Mouse (Mus musculus): ENCODE measurements around the gene Kmt5a.
"Not testable (repeated sequence)": the region's sequence is repeated elsewhere in the genome, so short reads cannot be mapped to it uniquely, and the experiment has no call there.

Kmt5a gene

DNA sequence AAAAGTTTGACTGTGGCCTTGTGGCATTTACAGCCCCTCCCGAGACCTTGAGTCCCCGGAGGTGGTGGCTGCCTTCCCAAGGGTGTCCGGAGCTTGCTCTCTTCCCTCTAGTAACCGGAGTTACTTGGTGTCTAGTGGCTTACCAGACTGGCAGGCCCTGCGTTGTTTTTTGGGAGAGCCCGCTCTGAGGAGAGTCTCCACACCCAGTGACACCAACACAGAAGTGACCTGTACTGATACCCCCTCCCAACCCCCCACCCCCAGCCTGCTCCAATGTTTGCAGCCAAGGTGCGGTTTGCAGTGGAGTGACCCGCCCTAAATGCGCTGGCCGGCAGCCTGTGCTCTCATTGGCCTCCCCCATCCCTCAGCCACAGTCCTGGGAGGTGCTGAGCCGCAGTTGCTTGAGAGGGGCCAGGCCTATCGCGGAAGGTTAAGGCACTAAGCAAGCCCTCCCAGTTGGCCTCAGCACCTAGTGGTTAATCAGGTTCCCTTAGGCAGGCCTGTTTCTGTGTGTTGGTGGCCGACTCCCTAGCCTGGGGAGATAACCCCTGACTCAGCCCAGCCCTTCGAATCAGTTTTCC, 6.7 kb downstream of the Kmt5a start:
- DNase-seq = peak; percentile 76

DNA sequence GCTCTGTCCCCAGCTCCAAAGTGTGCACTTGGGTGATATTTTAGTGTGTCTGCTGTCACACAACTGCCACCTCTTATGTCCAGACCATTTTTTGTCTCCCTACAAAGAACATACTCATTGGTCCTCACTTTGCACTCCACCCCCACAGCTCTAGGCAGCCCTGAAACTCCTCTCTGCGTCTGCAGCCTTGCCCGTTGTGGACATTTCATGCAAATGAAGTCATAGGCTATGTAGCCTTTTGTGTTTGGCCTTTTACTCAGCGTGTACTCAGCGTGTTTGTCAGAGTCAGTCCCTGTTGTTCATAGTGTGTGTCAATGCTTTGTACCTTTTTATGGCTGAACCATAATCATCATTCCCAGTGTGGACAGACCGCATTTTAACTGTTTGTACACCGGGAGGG, 9.8 kb downstream of the Kmt5a start:
- DNase-seq = no peak

DNA sequence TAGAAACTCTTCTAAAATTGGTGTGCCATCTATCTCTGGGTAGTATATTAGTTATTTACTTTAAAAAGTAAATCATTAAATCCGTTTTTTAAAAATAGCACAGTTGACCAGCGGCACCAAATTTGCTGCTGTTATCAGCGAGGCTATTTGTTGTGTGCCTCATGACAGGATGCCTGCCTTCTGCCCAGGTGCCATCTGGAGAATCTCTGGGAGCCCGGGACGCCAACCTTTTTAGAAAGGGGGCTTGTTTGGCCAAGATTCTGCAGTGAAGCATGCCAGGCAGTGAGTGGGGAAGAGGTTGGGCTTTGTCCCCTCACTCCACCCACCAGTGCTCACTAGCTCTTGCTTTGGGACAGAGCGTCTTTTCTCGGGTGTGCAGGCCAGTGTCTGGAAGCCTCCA, 10.3 kb downstream of the Kmt5a start:
- DNase-seq = no peak

DNA sequence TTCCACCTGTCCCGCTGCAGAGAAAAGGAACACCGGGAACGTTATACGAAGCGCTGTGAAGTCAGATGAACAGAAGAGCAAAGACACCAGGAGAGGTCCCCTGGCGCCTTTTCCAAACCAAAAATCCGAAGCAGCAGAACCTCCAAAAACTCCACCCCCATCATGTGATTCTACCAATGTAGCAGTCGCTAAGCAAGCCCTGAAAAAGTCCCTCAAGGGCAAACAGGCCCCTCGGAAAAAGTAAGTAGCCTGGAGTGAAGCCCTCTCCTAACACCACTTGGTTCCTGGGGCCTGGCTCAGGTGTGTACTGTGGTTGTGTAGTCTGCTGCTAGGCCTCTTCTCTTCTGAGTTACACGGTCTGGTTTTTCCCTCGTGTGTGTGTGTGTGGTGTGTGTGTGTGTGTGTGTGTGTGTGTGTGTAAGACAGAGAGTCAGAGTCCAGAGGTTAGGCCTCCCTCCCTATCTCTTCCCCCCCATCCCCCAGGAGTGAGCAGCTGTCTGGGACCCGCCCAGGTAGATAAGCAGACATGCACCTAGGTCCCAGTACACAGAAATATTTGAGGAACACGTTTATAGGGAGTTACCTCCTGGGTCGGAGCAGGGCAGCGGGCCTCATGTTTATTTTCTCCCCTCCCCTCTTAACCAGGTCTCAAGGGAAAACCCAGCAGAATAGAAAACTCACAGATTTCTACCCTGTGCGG, 11.1 kb downstream of the Kmt5a start:
- no peak for DNase-seq

DNA sequence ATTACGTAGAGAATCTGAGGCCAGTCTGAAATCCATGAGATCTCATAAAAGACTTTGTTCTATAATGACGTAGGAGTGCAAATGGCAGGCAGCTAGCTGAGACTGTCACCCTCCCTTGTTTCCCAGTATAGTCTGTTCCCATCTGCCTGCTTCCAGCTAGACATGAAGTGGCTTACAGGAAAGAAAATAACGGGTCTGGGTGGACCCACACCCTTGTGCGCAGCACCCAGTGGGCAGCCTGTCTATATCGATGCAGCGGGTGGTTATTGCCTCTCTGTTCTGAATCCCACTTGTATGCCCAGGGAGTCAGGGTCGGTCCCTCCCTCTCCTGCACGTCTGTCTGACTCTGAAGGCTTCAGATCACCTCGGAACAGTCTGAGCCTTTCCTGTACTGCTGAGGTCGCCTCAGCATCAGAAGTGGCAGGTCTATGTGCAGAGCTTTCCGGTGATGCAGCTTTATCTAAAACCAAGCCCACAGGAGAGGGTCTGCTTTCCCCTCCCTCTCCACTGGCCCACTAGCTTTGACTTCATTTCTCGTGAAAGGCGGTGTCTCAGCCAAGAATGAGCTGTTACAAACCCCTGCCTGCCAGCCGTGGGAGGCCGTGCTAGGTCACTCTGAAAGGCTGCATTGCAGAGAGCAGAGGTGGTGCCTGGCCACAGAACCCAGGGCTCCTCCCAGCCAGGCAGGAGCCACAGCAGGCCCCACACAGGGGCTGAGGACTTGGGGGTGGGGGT, 12.9 kb downstream of the Kmt5a start:
- DNase-seq = no peak

DNA sequence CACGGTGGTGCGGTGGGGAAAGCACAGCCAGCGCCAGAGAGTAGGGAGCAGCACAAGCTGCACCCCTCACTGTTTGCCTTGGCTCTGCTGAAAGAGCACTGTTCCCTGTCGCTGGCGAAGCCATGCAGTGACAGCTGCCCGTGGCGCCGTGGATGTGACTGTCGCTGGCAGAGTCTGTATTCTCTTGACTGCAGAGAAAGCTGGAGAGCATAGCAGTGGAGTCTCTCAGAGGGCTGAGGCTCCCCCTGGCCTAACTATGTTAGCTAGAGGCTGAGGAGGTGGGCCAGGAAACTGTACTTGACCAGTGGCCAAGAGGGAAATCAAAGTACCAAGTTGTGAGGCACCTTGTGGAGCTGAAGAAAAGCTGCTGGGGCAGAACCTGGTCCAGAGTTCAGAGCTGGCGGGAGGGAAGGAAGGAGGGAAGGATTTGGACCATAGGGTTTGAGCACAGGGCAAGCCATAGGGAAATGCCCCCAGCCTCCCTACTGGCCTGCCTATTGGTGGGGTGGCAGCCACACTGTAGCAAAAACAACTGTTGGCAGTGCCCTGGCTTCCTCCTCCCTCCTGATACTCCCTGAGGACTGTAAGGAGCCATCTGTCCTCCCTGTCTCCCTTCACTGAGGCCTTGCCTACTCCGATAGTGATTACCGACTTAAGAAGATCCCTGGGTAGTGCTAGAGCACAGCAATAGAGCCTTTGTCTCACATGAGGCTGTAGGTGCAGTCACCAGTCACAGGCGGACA, 13.8 kb downstream of the Kmt5a start:
- DNase-seq = no peak

DNA sequence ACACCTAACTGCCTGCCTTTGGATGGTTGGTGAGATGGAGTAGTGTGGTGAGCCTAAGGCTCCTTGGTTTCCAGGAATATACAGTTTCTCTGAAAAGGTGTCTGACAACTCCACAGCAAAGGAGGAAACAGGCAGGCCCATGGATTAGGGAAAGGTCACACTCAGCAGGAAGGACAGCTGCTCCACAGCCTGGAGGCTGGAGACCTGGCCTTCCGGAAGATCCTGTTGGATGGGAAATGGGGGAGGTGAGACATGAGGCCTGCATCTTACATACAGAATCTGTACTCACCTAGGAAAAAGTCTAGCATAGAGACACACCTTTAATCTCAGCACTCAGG, 14.3 kb downstream of the Kmt5a start:
- DNase-seq = no peak

DNA sequence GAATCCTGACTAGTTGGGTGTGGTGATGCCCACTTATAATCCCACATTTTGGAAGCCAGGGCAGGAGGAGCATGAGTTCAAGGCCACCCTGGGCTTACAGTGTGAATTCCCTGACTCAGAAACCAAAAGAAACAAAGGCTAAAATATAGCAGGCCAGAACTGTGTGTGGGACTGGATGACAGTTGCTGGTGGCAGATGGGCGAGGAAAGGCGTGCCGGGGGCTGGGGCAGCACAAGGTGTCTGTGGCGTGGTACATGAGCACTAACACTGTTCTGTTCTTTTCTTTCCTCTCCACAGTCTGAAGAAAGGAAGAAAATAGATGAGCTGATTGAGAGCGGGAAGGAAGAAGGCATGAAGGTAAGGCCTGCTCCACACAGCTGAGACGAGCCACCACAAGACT, 17.0 kb downstream of the Kmt5a start:
- DNase-seq = no peak

DNA sequence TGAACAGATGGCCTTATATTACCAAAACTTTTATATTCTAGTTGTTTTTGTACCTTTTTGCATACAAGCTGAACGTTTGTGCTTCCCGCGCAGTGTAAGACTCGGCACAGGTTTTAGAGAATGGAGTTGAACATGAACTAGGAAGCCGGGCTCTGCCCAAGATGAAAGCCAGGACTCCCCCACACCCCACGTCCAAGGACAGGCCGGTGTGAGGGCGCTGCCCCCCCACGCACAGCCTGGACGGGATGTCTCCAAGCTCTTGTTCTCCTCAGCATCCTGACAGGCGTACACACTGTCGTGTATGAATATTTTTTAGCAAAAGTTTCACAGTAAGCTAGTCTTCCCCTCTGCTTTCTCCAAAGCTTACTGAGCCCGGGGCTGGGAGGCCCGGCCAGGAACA, 21.2 kb downstream of the Kmt5a start:
- DNase-seq = not testable (repeated sequence)

DNA sequence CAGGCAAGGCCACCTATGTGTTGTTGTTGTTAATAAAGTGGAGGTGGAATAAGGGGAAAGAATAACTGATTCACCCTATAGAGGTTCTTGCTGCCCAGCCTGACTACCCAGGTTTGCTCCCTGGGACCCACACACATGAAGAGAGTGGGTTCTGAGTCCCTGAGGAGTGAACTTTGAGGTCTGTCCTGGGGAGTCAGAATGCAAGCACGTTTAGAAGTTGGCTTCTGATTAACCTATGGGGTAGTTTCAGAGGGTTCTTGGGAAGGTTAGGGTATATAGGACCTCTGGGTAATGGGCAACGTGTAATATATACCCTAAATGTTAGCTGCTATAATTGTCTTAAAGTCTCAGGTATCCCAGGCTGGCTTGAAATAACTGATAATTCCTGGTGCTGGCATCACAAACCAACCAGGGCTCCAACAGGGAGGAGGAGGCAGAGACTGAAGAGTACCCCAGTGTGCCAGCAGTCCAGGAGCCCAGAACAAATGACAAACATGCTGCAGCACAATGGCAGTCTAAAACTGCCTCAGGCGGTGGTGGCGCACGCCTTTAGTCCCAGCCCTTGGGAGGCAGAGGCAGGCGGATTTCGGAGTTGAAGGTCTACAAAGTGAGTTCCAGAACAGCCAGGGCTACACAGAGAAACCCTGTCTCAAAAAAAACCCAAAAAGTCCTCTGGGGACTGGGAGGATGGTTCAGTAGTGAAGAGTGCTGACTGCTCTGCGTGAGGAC, 22.7 kb downstream of the Kmt5a start:
- no peak for DNase-seq

DNA sequence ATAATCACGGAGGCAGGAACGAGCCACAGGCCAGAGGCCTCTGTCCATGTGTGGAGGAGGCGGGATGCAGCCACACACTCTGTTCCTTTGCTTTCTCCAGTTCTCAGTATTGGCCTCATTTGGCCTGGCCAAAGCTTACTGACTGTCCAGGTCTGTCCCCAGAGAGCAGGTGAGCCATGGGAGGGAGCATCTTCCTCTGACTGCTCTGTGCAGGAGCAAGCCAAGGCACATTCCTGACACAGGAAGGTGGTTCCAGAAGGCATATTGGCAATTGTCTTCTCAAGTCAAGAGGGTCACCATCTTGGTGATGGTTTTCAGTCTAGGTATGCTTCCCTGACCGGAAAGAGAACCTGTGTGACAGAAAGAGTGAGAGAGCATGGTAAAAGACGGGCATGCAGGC, 23.7 kb downstream of the Kmt5a start:
- no peak for DNase-seq

DNA sequence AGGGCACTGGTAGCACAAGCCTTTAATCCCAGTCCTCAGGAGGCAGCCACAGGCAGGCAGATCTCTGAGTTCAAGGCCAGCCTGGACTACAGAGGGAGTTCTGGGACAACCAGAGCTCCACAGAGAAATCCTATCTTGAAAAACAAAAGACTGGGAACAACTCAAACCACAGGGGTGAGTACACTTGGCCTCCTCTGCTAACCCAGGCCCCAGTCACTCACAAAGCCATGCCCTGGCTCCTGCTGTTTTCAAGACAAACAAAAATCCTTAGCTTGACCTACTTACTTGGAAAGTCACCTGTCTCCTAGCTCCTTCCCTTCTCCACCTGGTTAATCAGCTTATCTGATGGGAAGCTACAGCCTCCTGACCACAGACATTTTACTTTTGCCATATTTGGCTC, 25.2 kb downstream of the Kmt5a start:
- no peak for DNase-seq

DNA sequence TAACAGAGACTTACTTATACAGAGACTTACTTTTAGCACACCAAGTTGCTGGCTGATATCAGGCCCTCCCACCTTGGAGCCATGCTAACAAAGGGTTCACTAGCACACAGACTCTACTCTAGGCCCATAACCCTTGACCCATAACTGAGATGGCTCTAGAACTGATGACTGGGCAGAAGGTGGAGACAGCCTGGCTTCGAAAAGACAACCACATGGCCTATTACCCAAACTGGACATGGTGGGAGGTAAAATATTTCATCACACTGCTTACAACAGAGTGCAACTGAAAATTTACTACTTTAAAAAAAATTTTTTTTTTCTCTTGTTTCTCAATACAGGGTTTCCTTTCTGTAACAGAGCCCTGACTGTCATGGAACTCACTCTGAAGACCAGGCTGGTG, 28.0 kb downstream of the Kmt5a start:
- DNase-seq = no peak

DNA sequence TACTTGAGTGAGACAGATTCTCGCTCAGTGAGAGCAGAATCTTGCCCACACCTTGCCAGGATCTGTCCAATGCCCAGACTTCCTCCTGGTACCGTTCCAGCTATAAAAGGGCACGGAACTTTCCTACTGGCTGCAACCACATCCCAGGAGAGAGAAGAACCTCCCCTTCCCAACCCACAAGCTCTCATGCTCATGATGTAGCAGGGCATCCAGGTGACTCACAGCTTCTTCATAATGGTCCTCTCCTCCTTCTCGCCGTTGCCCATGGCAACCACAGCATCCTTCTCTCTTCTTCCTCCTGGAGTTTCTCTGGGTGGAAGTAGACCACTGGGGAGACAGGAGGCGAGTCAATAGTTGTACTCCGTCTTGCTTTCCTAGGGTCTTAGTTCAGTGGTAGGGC, 28.6 kb downstream of the Kmt5a start:
- DNase-seq = no peak

DNA sequence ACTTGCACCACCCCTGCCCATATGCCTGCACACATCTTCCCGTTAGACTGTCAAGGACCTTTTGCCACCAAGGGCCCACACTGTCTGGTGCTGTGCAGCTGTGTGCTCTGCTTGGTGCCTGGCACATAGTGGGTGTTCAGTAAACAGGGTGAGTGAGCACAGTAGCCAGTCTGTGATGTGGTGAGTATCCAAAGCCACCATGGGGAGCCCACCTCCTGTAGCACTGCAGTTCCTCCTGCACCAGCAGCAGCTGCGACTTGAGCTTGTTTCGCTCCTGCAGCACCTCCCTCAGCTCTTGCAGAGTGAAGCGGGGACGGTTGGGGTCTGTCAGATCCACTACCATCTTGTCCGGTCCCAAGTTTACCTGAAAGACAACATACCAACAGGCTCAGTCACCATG, 29.8 kb downstream of the Kmt5a start:
- DNase-seq = no peak

DNA sequence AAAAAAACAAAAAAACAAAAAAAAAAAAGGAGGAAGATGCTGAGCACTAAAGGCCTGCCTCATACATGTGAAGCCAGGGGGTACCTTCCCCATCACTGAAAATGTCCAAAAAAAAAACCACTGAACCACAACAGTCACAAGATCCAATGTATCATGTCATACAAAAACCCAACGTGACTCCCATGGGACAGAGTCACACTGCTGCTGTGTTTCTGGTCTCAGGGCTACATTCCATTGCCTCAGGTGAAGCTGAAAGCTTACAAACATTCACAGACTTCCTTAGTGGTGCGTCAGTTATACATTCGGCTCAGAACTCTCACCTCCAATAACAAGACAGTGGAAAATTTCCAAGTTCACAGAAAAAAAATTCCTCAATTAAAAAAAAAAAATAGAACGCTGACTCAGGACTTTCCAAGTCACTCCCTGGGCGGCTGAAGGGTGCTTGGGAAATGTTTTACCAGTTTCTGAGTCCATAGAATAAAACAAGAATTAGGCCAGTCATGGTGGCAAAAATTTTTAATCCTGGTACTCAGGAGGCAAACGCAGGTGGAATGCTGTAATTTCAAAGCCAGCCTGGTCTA, 31.0 kb downstream of the Kmt5a start:
- no peak for DNase-seq

DNA sequence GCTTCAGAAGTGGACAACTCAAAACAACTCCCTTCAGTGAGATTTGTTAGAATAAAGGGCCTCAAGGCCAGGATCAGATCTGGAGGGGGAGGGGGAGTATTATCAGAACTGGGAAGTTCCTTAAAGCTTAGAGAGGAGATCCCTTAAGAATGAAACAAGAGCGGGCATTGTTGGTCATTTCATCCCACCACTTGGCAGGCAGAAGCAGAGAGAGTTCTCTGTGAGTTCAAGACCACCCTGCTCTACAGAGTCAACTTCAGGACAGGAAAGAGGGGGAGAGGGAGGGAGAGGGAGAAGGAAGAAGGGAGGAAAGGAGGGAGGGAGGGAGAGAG, 39.1 kb downstream of the Kmt5a start:
- no peak for DNase-seq

DNA sequence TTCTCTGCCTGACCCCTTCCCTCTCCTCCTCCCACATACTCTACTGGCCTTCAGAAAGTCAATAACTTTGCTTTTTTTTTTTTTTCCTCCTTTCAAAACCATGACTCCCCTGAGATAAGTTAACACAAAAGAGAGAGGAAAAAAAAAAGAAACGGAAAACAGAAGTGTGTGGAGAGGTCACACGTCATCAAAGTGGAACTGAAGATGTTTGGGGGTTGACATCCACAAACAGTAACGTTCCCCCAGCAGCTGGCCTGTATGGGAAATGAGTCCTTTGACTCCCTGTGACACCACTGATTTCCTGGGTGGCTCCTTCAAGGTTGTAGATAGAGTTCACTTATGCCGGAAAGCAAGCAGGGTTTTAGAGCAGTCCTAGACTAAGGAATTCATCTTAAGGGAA, 40.4 kb downstream of the Kmt5a start:
- no peak for DNase-seq

DNA sequence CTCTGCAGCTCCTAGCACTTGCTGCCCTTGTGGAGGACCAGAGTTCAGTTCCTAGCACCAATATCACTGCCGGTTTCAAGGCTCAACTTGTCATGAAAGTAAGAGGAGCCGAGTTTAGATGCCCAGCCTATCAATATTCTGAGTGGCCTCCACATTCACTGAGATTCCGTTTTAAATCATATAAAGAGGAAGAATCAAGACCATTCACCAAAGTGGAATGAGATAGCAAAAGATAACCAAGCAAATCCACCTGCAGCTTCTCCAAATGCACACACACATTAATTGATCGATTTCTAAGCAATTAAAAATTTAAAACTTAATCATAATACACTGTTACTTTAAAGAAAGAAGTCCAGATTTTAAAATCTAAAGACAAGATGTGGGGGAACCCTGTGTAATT, 42.0 kb downstream of the Kmt5a start:
- no peak for DNase-seq

DNA sequence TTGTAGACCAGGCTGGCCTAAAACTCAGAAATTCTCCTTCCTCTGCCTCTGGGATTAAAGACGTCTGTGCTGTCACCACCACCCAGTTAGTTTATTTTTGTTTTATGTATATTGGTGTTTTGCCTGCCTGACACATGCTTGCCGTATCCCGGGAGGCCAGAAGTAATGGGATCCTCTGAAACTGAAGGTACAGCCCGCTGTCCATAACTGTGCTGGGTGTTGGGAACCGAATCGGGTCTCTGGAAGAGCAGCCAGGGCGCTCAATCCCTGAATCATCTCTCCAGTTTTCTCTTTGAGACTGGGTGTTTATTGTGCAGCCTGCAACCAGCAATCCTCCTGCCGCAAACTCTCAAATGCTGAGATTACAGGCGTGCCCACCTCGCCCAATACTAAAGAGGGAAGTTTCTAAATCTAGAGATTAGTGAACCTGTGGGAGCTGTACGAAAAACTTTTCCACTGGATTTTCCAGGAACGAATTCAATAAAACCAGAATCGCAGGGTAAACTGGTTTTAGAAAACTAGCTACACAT, 42.8 kb downstream of the Kmt5a start:
- DNase-seq = no peak

DNA sequence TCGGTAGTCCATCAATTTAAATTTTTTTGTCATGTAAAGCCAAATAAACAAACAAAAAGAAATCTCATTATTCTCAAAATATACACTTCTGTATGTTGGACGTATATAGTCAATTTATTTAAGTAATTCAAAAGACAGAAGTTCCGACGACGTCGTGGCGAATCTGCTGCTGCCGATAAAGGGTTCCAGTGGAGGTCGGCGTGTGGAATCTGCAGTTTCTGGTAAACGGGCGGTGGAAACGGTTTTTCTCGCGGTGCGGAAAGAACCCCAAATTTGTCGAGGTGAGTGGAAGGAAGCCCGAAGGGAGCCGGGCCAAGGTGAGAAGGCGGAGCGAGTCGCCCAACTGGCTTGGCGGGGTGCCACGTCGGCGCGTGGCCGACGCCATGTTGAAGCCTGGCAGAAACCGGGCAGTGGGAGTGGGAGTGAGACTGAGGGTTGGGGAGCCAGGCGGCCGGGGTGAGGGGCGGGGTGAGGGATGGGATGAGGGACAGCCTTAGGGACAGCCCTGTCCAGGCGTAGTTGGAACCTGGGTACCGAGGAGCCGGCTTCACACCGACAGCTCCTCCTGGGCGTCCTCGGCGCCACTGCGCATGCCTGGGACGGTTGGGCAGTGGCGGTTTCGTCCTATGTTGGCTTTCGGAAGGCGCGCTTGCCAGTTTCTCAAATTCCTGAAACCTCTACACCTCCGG, 43.4 kb downstream of the Kmt5a start, which contains the start of gene Snrnp35:
Gene Snrnp35, plus strand, starts transcription at position 169 of the 689 bp plus-strand sequence.
- peak; percentile 91 for DNase-seq
